Mouse (Mus musculus) kidney, postnatal 0 days (tissue): ENCODE data around the gene Slco1c1. TPM values are rescaled to one million over a fixed set of nuclear protein-coding genes. Genes with fewer than 3 reads are reported as not detected.

ENCODE experiments used
- ATAC-seq: fragments of 200-750 bp; cut with Nextera tagmentation; replicated peaks from 2 replicates; pipeline ENCODE4 v1.8.0; 2017; ENCODE audit warnings: low read depth, moderate number of reproducible peaks, moderate TSS enrichment, moderate library complexity; ENCODE audit not compliant: low FRiP score
- DNase-seq: peaks from one replicate; pipeline ENCODE4 v3.0.0-alpha.2; 2016; ENCODE audit warnings: low spot score
- H3K27ac ChIP-seq: fragments of 300-500 bp; sonication (generic); 2 replicates; pipeline ENCODE4 v1.5.1; 2014; ENCODE audit warnings: mild to moderate bottlenecking
- H3K27me3 ChIP-seq: fragments of 300-500 bp; sonication (generic); 2 replicates; pipeline ENCODE4 v1.6.1; 2014; ENCODE audit warnings: low read length, mixed read lengths; ENCODE audit not compliant: insufficient read depth
- H3K36me3 ChIP-seq: fragments of 300-500 bp; sonication (generic); 2 replicates; pipeline ENCODE4 v1.6.1; 2014; ENCODE audit warnings: low read length, mixed read lengths; ENCODE audit not compliant: insufficient read depth
- H3K4me1 ChIP-seq: fragments of 300-500 bp; sonication (generic); replicated peaks from 2 replicates; pipeline ENCODE4 v1.6.1; 2014; ENCODE audit warnings: antibody characterized with exemption, low read length, mixed read lengths; ENCODE audit not compliant: insufficient read depth
- H3K4me2 ChIP-seq: fragments of 300-500 bp; sonication (generic); 2 replicates; pipeline ENCODE4 v1.6.1; 2014; ENCODE audit warnings: mild to moderate bottlenecking, low read length, moderate library complexity, mixed read lengths
- H3K4me3 ChIP-seq: fragments of 300-500 bp; sonication (generic); replicated peaks from 2 replicates; pipeline ENCODE4 v1.5.1; 2014; ENCODE audit warnings: low read depth, low read length
- H3K9ac ChIP-seq: fragments of 300-500 bp; sonication (generic); 2 replicates; pipeline ENCODE4 v1.6.1; 2014; ENCODE audit warnings: low read depth, low read length
- H3K9me3 ChIP-seq: fragments of 300-500 bp; sonication (generic); replicated peaks from 2 replicates; pipeline ENCODE4 v1.6.1; 2016; ENCODE audit warnings: low read length, inconsistent platforms, mixed read lengths
- CTCF ChIP-seq: IDR thresholded peaks from 2 replicates; pipeline ENCODE4 v1.5.1; 2016; ENCODE audit warnings: antibody characterized with exemption, low read depth, mild to moderate bottlenecking, moderate library complexity
- WGBS: fragments of 180-500 bp; shearing (Covaris S2); extraction: QIAGEN DNeasy Blood & Tissue Kit; methylation state at CpG from one replicate; pipeline ENCODE4 v1.1.7; 2014; 5-methylcytosine and 5-hydroxymethylcytosine counted together
- polyA plus RNA-seq: library from polyadenylated mRNA; unstranded; fragments of >200 nt; fragmentation: Nextera tagmentation; extraction: Ambion mirVana; gene quantifications from 2 replicates; pipeline ENCODE4 v1.2.1, GENCODE M21; 2015

Slco1c1 gene
- polyA plus RNA-seq, 1 experiment from 2014 or later = 0.13 TPM

GRCm38 (mm10) chr6:141495634-141496418 lies 28.3 kb upstream of the Slco1c1 start:
- no peaks in the 10 kb centered on the region for H3K27me3 ChIP-seq
- H3K27ac ChIP-seq = no peak overlapping the region
- TF ChIP-seq CTCF = no peak
- DNase-seq (peak; percentile 20), ATAC-seq (0 out of 2 replicates have a peak, but pooled peaks have one; percentile 47)
- H3K4me3 ChIP-seq = no peak overlapping the region
- H3K9ac ChIP-seq = no peak overlapping the region
- no peak overlapping the region for H3K4me2 ChIP-seq
- 33% methylated on average over 13 of the region's 13 CpGs for WGBS
- no peaks in the 10 kb centered on the region for H3K4me1 ChIP-seq
- H3K36me3 ChIP-seq = no peaks in the 10 kb centered on the region; the same call in 1 of the 2 replicates
- H3K9me3 ChIP-seq = no peaks in the 10 kb centered on the region

DNA sequence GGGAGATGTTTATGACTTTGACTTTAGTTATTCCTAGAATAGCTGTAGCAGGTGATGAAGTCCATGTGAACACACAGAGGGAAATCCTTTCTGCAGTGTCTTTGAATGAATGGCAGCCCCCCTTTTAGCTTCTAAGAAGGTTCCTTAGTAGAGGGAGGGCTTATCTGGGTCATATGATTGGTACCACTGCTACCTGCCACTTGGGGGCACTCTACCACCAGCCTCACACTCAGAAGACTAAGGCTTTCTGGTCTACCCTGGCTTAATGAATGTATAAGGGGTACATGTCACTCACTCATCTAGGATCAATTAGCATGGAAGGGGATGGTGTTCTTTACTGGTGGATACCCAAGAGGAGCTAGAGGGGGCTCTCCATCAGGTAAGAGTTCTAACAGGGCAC lies 24.7 kb upstream of the Slco1c1 start:
- Histone ChIP-seq H3K4me3 (no peak overlapping the region), H3K4me1 (no peaks in the 10 kb centered on the region), H3K9me3 (no peaks in the 10 kb centered on the region), H3K27me3 (no peaks in the 10 kb centered on the region), H3K4me2 (no peak overlapping the region), H3K9ac (no peak overlapping the region), H3K36me3 (no peaks in the 10 kb centered on the region; the same call in 1 of the 2 replicates), H3K27ac (no peak overlapping the region)
- DNase-seq = no peak
- no peak for ATAC-seq
- peak; percentile 44 for TF ChIP-seq CTCF

DNA sequence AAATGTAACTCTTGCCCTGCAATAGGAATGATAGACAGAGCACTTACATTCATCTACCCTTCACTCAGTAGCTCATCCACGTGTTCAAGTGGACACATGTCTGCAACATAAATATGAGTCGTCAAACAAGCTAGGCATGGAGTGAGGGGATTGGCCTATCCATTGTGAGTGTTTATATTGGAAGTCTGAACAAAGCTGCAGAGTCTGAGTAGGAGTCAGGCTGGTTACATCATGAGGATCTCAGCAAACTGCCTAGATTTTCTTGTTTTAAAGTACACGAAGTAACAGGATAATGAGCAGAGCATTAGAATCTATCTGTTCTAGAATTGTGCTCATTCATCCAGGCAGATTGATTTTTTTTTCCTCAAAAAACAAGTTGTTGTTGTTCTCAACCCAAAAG lies 23.0 kb upstream of the Slco1c1 start:
- WGBS = 72% methylated on average over 3 of the region's 3 CpGs
- ATAC-seq = no peak

GRCm38 (mm10) chr6:141522541-141522940 lies 1.6 kb upstream of the Slco1c1 start:
- Histone ChIP-seq H3K36me3 (no peaks in the 10 kb centered on the region), H3K9me3 (no peaks in the 10 kb centered on the region), H3K27me3 (no peaks in the 10 kb centered on the region), H3K4me2 (no peak overlapping the region), H3K9ac (no peak overlapping the region), H3K4me3 (no peak overlapping the region), H3K27ac (no peak overlapping the region), H3K4me1 (no peaks in the 10 kb centered on the region)
- no peak for TF ChIP-seq CTCF
- 71% methylated on average over 2 of the region's 2 CpGs for WGBS
- no peak for DNase-seq
- no peak for ATAC-seq

More for the DNA sequence above, 23.0 kb upstream of the Slco1c1 start:
- Histone ChIP-seq H3K4me2 (no peak overlapping the region), H3K4me3 (no peak overlapping the region), H3K36me3 (no peaks in the 10 kb centered on the region; the same call in 1 of the 2 replicates), H3K4me1 (no peaks in the 10 kb centered on the region), H3K27me3 (no peaks in the 10 kb centered on the region), H3K9me3 (no peaks in the 10 kb centered on the region), H3K27ac (no peak overlapping the region), H3K9ac (no peak overlapping the region)
- TF ChIP-seq CTCF = no peak
- DNase-seq = no peak

DNA sequence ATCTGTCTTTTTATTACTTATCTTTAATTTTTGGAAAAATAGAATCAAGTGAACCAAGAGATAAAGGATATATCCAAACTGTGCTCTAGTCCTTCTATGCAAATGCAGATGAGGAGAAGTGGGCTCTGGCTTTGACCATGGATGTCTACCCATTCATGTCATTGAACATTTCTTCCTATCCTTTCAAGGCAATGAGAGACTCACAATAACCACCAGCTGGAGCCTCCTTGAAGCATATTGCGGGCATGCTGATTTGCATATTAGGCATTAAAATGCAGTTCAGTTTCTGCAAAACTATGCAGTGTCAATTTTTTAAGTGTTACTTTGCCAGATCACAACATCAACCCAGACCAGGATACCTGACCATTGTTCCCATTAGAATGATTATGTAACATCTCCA lies 1.6 kb downstream of the Slco1c1 start:
- Histone ChIP-seq H3K9ac (no peak overlapping the region), H3K4me2 (no peak overlapping the region), H3K36me3 (no peaks in the 10 kb centered on the region), H3K4me3 (no peak overlapping the region), H3K9me3 (no peaks in the 10 kb centered on the region), H3K27ac (no peak overlapping the region), H3K4me1 (no peaks in the 10 kb centered on the region), H3K27me3 (no peaks in the 10 kb centered on the region)
- DNase-seq (no peak), ATAC-seq (no peak)
- no peak for TF ChIP-seq CTCF
- 94% methylated on average over 1 of the region's 1 CpGs for WGBS

DNA sequence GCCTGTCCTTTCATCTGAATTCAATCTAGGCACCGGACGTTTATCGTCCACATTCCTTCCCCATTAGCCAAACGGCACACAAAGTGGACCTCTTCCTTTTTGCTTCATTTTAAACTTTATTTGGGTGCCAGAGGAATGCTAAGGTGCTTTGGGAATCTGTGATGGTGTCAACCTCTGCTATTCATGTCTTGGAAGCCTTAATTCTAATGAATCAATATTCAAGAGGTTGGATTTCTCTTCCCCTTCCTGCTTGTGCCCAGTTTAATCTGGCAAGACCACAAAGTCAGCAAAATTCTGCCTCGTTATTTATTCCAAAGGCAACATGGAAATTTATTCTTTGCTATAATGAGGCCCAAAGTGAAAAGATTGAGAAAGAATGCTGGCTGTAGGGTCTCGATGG lies 6.7 kb downstream of the Slco1c1 start:
- no peak overlapping the region for H3K4me2 ChIP-seq
- no peak overlapping the region for H3K4me3 ChIP-seq
- H3K4me1 ChIP-seq = no peaks in the 10 kb centered on the region
- ATAC-seq (no peak), DNase-seq (no peak)
- H3K27me3 ChIP-seq = no peaks in the 10 kb centered on the region
- TF ChIP-seq CTCF = no peak
- no peaks in the 10 kb centered on the region for H3K36me3 ChIP-seq
- no peaks in the 10 kb centered on the region for H3K9me3 ChIP-seq
- H3K27ac ChIP-seq = no peak overlapping the region
- H3K9ac ChIP-seq = no peak overlapping the region
- 72% methylated on average over 6 of the region's 6 CpGs for WGBS

- ATAC-seq (no peak), DNase-seq (peak; percentile 58)
- 26% methylated on average over 3 of the region's 3 CpGs for WGBS
- Histone ChIP-seq H3K36me3 (no peaks in the 10 kb centered on the region), H3K4me2 (no peak overlapping the region), H3K4me1 (0 out of 2 replicates have a peak, but pooled peaks cover 2% of the 10 kb centered on the region), H3K9me3 (no peaks in the 10 kb centered on the region), H3K4me3 (no peak overlapping the region), H3K27me3 (no peaks in the 10 kb centered on the region), H3K27ac (no peak overlapping the region), H3K9ac (no peak overlapping the region)
- TF ChIP-seq CTCF = no peak
These were observed 13.1 kb downstream of the Slco1c1 start for GRCm38 (mm10) chr6:141537298-141537697.
